Mouse (Mus musculus) testis, adult 2 months (tissue): ENCODE data around the gene Dnal4. TPM values are rescaled to one million over a fixed set of nuclear protein-coding genes. Genes with fewer than 3 reads are reported as not detected.

Source experiments
- H3K27ac ChIP-seq: fragments of 200-500 bp; 2 replicates; pipeline ENCODE4 v1.5.1; 2012; ENCODE audit warnings: low read depth, low read length; ENCODE audit not compliant: control insufficient read depth, insufficient read depth
- H3K27me3 ChIP-seq: fragments of 200-500 bp; 2 replicates; pipeline ENCODE4 v1.6.1; 2012; ENCODE audit warnings: mild to moderate bottlenecking, low read length, moderate library complexity; ENCODE audit not compliant: control insufficient read depth, insufficient read depth
- H3K36me3 ChIP-seq: fragments of 200-500 bp; 2 replicates; pipeline ENCODE4 v1.6.1; 2012; ENCODE audit warnings: mild to moderate bottlenecking, low read length; ENCODE audit not compliant: control insufficient read depth, insufficient read depth
- H3K4me1 ChIP-seq: fragments of 200-500 bp; 2 replicates; pipeline ENCODE4 v1.6.1; 2012; ENCODE audit warnings: low read length; ENCODE audit not compliant: control insufficient read depth, insufficient read depth
- H3K4me3 ChIP-seq: fragments of 200-500 bp; 2 replicates; pipeline ENCODE4 v1.5.1; 2012; ENCODE audit warnings: low read depth, mild to moderate bottlenecking, low read length, moderate library complexity, mixed read lengths; ENCODE audit not compliant: control insufficient read depth
- CTCF ChIP-seq: fragments of 200-500 bp; IDR thresholded peaks from 2 replicates; pipeline ENCODE4 v1.5.1; 2012; ENCODE audit warnings: low read depth, mild to moderate bottlenecking, inconsistent platforms, low read length, moderate library complexity; ENCODE audit not compliant: control insufficient read depth, insufficient read depth, insufficient replicate concordance
- POLR2A ChIP-seq: fragments of 200-500 bp; IDR thresholded peaks from 2 replicates; pipeline ENCODE4 v1.6.1; 2012; ENCODE audit warnings: low read depth, mild to moderate bottlenecking, inconsistent platforms, low read length, moderate library complexity; ENCODE audit not compliant: control insufficient read depth
- polyA plus RNA-seq: library from polyadenylated mRNA; depleted of rRNA; stranded (reverse); fragments of >200 nt; gene quantifications from 2 replicates; pipeline ENCODE4 v1.2.3, GENCODE M21; 2012; rRNA removed

Gene Dnal4
- 187 and 198 TPM in 2 replicates for polyA plus RNA-seq

DNA sequence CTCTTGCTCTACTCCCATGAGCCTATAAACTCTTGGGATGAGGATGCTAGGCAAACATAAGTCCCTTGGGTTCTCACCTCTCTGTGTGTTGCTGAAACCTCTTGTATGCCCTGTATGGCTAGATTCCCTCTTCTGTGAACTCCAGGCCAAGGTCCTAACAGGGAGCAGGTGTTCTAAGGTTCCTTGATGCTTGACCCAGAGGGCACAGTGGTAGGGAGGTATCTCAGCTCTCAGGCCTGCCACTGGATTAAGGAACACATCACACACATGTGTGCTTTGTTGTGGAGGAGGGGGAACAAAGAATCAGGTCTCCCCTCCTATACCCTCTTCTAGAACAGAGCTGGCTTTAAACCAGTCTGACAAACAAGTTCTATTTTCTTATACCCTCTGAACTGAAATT, at the start of gene Dnal4:
Gene Dnal4, minus strand, starts transcription at position 101 of the 400 bp plus-strand sequence.
- TF ChIP-seq CTCF: no peak
- TF ChIP-seq POLR2A: no peak

DNA sequence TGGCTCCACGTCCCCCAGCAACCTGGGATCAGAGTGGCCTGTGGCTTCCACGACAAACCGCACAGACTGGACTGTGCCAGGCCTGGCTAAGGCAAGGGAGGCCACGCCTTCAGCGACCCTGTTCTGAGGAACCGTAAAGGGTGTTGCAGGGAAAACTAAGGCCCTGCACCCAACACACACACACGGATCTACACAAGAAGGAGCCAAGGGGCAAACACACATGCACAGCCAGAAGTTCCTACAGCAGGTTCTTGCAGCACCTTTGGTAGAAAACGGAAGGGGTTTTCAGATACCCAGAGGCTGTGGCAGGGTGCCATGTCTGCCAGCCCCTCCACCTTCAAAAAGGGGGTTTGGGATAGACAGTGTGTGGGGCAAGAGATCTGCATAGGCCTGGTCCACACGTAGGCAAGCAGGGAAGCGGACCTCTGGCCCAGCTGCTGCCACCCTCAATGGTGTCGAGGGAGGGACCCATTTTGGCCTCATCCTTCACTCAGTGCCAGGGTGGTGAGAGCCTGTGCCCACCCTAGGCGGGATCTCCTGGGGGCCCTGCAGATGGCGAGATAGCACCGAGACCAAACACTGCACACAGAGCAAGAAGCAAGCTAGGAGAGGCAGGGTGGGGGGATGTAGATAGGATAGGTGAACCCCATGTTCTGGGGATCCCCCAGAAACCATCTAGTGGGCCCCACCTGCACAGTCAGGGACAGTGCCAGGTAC, 49.6 kb upstream of the Dnal4 start:
- H3K27ac ChIP-seq: no peak overlapping the region
- peaks cover 11% of the 10 kb centered on the region for H3K4me1 ChIP-seq
- H3K27me3 ChIP-seq: no peaks in the 10 kb centered on the region
- TF ChIP-seq POLR2A (no peak), CTCF (no peak)
- H3K36me3 ChIP-seq: no peaks in the 10 kb centered on the region
- no peak overlapping the region for H3K4me3 ChIP-seq

More for the DNA sequence above, at the start of gene Dnal4:
- Histone ChIP-seq H3K4me1 (peaks cover 6% of the 10 kb centered on the region; the same call in 1 of the 2 replicates), H3K36me3 (no peaks in the 10 kb centered on the region), H3K27ac (no peak within 1 kb of the TSS), H3K27me3 (no peaks in the 10 kb centered on the region), H3K4me3 (no peak within 1 kb of the TSS)

DNA sequence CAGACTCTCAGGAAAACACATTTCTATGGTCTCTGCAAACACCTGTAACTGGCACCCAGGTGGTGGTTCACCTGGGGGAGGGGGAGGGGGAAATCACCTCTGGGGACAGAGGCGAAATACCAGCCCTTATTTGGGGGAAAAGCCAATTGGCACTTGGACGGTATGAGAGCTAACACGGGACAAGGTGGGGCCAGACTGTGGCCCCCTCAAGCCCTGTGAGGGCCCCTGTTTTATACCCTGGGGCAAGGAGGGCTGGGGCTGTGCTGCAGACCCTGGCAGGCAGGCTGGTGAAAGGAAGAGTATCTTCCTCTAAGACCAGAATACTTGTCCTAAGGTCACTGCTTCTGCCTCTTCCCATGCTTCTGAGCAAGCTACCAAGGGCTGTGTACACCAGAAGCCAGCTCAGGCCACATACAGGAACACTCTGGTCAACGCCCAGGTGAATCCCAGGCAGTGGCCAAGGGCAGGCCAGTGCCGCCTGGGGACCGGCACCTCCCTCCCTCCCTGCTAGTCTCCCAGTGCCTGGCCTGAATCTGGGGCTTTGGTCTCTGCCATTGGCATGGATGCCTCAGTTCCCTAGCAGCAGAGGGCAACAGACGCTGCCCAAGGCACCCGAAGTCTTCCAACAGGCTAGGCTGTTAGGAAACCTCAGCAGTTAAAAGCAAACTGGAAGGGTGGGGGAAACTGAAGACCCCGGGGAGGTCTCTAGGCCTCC, 48.7 kb upstream of the Dnal4 start:
- Histone ChIP-seq H3K36me3 (no peaks in the 10 kb centered on the region), H3K27me3 (no peaks in the 10 kb centered on the region), H3K27ac (no peak overlapping the region), H3K4me3 (no peak overlapping the region), H3K4me1 (peaks cover 12% of the 10 kb centered on the region)
- TF ChIP-seq CTCF (no peak), POLR2A (no peak)

DNA sequence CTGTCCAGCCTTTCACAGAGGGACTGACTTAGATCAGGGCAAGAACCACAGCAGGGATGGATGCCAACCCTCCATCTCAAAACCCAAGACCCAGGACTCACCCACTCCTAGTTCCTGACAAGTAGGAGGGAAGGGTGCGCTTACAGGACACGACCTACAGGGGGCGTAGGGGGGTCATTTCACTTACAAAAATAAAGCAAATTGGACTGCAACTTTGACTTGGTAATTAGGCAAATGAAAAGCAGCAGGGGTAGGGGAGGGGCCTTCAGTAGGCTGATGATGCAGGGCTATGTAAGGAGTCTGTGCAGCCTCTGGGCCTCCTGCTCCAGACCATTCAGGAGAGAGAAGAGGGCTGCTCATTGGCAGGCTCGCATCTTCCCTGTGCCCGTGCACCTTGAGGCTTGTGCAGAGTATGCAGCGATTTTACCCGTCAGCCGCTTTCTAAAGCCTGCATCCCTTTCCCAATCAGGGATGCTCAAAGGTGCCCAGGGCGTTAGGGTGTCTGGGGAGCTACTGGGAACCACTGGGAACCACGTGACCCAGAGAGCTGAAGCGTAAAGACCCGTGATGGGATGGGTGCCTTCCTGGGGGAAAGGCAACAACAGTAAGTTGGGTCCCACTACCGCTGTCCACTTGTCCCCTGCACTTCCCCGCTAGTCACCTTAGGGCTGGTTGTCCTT, 47.6 kb upstream of the Dnal4 start:
- H3K27me3 ChIP-seq: no peaks in the 10 kb centered on the region
- TF ChIP-seq POLR2A: no peak
- TF ChIP-seq CTCF: peak; percentile 68; the same call in 1 of the 2 replicates
- H3K4me1 ChIP-seq: peaks cover 12% of the 10 kb centered on the region
- no peaks in the 10 kb centered on the region for H3K36me3 ChIP-seq
- no peak overlapping the region for H3K27ac ChIP-seq
- no peak overlapping the region for H3K4me3 ChIP-seq

DNA sequence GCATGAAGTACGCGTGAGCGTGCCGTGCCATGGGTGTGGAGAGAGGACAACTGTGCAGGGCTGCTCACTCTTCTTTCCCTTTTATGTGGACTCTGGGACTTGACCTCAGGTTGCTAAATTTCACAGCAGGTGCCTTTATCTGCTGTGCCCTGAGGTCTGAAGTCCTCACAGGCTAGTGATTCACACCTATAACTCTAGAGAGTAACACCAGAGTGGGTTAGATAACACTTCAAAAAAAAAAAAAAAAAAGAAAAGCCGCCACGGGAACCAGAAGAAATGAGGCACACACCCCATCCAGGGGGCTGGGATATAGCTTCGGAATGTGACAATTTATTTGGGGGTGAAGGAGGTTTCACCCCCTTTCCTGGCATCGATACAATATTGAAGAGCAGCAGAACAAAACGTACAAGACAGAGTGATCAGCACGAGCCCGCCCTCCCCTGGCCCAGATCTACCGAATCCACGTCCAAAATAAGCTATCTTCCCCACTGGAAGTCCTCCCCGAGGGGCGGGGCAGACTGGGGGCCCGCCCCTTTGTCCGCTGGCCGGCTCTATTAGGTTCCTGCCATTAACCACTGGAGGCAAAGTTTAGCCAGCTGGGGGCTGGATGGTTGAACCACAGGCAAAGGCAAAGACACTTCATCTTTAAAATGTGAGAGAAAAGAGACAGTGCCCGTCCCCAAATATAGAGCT, 46.1 kb upstream of the Dnal4 start:
- TF ChIP-seq CTCF: no peak
- TF ChIP-seq POLR2A: no peak
- no peak overlapping the region for H3K27ac ChIP-seq
- H3K36me3 ChIP-seq: no peaks in the 10 kb centered on the region
- H3K27me3 ChIP-seq: no peaks in the 10 kb centered on the region
- peaks cover 12% of the 10 kb centered on the region for H3K4me1 ChIP-seq
- H3K4me3 ChIP-seq: no peak overlapping the region

DNA sequence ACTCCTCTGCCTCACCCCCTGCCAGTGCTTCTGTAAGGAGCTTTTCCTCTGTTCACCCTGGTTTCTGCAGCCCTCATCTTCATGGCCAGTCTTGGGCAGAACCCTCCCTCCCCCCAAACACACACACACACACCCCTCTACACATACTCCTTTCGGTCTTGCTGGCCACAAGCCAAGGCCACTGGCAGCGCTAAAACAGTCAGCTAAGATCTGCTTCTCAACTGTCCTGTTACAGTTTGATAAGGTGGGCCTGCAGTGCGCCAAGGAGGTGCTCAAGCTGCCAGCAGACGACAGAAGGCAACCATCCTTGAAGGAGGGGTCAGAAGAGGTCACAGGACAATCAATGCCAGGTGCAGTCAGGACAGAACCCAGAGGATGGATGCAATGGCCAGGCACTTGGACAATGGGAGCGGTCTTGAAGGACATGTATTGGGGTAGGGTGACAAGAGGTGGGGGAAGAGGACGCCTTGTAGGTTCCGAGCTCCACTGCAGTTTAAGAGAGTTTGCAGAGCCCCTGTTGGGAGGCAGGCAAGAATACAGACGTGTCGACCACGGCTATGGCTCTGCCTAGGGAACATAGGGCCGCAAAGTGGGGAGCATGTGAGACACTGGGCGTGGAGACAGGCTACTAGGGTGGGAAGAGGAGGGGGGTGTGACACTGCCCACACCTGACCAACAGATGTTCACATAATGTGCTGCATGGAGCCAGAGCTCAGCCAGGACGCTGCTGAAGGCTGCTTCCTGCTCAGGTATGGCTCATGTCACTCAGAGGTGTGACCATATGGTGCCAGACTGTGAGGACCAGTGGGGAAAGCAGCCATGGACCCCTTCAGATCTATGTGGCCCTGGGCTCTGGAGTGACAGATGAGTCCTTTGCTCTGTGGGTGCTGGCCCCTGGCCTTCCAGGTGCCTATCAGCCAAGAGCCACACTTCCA, 44.9 kb upstream of the Dnal4 start:
- Histone ChIP-seq H3K27me3 (no peaks in the 10 kb centered on the region), H3K36me3 (no peaks in the 10 kb centered on the region), H3K27ac (no peak overlapping the region), H3K4me3 (no peak overlapping the region), H3K4me1 (peaks cover 6% of the 10 kb centered on the region; the same call in 1 of the 2 replicates)
- TF ChIP-seq CTCF (no peak), POLR2A (no peak)
